Mouse (Mus musculus) liver, embryonic 16.5 days (tissue): ENCODE results near the gene Lair1. TPM values are rescaled to one million over a fixed set of nuclear protein-coding genes. Genes with fewer than 3 reads are reported as not detected.

Experiments
- ATAC-seq: fragments of 200-750 bp; cut with Nextera tagmentation; 2 replicates; pipeline ENCODE4 v1.8.0; 2017; ENCODE audit warnings: low read depth, mild to moderate bottlenecking, moderate number of reproducible peaks, moderate library complexity
- H3K27ac ChIP-seq: fragments of 300-500 bp; sonication (generic); 2 replicates; pipeline ENCODE4 v1.5.1; 2014; ENCODE audit warnings: mild to moderate bottlenecking, low read length
- H3K27me3 ChIP-seq: fragments of 300-500 bp; sonication (generic); 2 replicates; pipeline ENCODE4 v1.6.1; 2014; ENCODE audit warnings: low read depth, low read length, mixed read lengths; ENCODE audit not compliant: control insufficient read depth, insufficient read depth
- H3K36me3 ChIP-seq: fragments of 300-500 bp; sonication (generic); 2 replicates; pipeline ENCODE4 v1.6.1; 2014; ENCODE audit warnings: mild to moderate bottlenecking; ENCODE audit not compliant: control insufficient read depth, insufficient read depth
- H3K4me1 ChIP-seq: fragments of 300-500 bp; sonication (generic); 2 replicates; pipeline ENCODE4 v1.6.1; 2014; ENCODE audit warnings: low read depth, low read length, mixed read lengths; ENCODE audit not compliant: control insufficient read depth
- H3K4me2 ChIP-seq: fragments of 300-500 bp; sonication (generic); 2 replicates; pipeline ENCODE4 v1.6.1; 2014; ENCODE audit warnings: low read depth, low read length, mixed read lengths
- H3K4me3 ChIP-seq: fragments of 300-500 bp; sonication (generic); 2 replicates; pipeline ENCODE4 v1.5.1; 2014; ENCODE audit warnings: low read depth, mild to moderate bottlenecking, low read length
- H3K9ac ChIP-seq: fragments of 300-500 bp; sonication (generic); 2 replicates; pipeline ENCODE4 v1.6.1; 2014; ENCODE audit warnings: low read depth, low read length
- H3K9me3 ChIP-seq: fragments of 300-500 bp; sonication (generic); replicated peaks from 2 replicates; pipeline ENCODE4 v1.6.1; 2016; ENCODE audit warnings: low read length; ENCODE audit not compliant: control insufficient read depth
- WGBS: fragments of 180-500 bp; shearing (Covaris S2); extraction: QIAGEN DNeasy Blood & Tissue Kit; methylation state at CpG from one replicate; pipeline ENCODE4 v1.1.7; 2014; ENCODE audit not compliant: insufficient replicate concordance; 5-methylcytosine and 5-hydroxymethylcytosine counted together
- polyA plus RNA-seq: library from polyadenylated mRNA; unstranded; fragments of >200 nt; fragmentation: Nextera tagmentation; extraction: Ambion mirVana; gene quantifications from 2 replicates; pipeline ENCODE4 v1.2.1, GENCODE M21; 2015

The Lair1 gene
- polyA plus RNA-seq, 1 experiment from 2014 or later: 2.4 TPM

GRCm38 (mm10) chr7:4087238-4087895 lies 24.4 kb upstream of the Lair1 start:
- H3K27ac ChIP-seq: no peak overlapping the region
- 48% methylated on average over 4 of the region's 4 CpGs for WGBS
- H3K4me3 ChIP-seq: no peak overlapping the region
- H3K36me3 ChIP-seq: no peaks in the 10 kb centered on the region
- no peak for ATAC-seq
- H3K4me1 ChIP-seq: peaks cover 5% of the 10 kb centered on the region
- no peaks in the 10 kb centered on the region for H3K9me3 ChIP-seq
- H3K4me2 ChIP-seq: no peak overlapping the region
- no peaks in the 10 kb centered on the region for H3K27me3 ChIP-seq
- no peak overlapping the region for H3K9ac ChIP-seq

DNA sequence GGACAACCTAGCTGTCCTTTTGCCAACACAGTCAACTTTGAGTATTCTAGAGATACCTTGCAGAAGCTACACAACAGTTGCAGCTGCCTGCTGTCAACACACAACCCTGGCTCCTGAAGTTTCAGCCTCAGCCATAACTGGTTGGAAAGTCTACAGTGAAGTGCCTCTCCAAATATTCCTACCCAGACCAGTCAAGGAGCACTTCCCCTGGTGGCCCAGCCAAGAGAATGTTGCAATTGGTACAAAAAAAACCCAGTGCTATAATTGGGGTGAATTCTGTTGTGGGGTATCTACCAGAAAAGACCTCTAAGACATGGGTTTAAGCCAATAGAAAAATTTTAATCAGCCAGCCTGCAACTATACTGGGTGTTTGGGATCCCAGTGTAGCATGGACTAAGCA lies 22.6 kb upstream of the Lair1 start:
- Histone ChIP-seq H3K9me3 (no peaks in the 10 kb centered on the region), H3K4me1 (peaks cover 5% of the 10 kb centered on the region), H3K27me3 (no peaks in the 10 kb centered on the region), H3K4me2 (no peak overlapping the region), H3K27ac (no peak overlapping the region), H3K9ac (no peak overlapping the region), H3K36me3 (no peaks in the 10 kb centered on the region), H3K4me3 (no peak overlapping the region)
- no peak for ATAC-seq

DNA sequence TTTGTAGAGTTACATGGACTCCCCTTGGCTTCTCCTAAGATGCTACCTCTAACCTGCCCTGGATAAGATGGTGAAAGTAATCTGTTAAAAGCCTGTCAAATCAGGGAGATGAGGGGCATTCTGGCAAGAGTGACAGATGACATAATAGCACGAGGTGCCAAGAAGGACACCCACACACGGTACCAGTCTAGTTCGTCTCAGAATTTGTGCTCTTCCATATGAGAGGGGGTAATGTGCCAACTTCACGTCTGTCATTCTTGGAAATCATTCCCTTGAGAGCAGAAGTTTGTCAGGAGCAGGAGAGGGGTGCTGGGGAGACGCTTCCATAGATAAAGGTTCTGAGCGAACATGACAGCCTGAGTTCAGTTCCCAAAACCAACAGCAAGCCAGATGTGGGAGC lies 21.2 kb upstream of the Lair1 start:
- 54% methylated on average over 6 of the region's 6 CpGs for WGBS
- Histone ChIP-seq H3K27me3 (no peaks in the 10 kb centered on the region), H3K9ac (no peak overlapping the region), H3K27ac (no peak overlapping the region), H3K4me2 (no peak overlapping the region), H3K4me3 (no peak overlapping the region), H3K4me1 (peaks cover 5% of the 10 kb centered on the region), H3K36me3 (no peaks in the 10 kb centered on the region), H3K9me3 (no peaks in the 10 kb centered on the region)
- ATAC-seq: no peak

DNA sequence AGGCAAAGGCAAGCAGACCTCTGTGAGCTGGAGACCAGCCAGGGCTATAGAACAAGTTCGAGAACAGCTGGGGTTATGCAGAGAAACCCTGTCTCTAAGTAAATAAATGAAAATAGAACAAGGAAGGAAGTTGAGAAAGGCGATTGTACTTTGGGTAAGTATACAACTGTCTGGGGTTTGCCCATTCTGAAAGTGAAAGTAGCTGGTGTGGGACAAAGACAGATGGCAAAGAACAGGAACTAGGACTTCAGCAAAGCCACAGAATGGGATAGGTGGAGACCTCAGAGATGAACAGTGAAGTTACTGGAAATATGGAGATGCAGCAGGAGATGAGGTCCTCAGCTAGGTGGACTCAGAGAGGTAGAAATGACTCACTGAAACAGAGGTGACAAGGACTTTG lies 19.8 kb upstream of the Lair1 start:
- H3K4me1 ChIP-seq: peaks cover 5% of the 10 kb centered on the region
- WGBS: 3% methylated on average over 2 of the region's 2 CpGs
- H3K36me3 ChIP-seq: no peaks in the 10 kb centered on the region
- H3K27ac ChIP-seq: no peak overlapping the region
- 0 out of 2 replicates have a peak overlapping the region, but pooled peaks have one; percentile 27 for H3K4me2 ChIP-seq
- no peaks in the 10 kb centered on the region for H3K27me3 ChIP-seq
- peak; percentile 35; the same call in 1 of the 2 replicates for ATAC-seq
- H3K4me3 ChIP-seq: no peak overlapping the region
- H3K9ac ChIP-seq: no peak overlapping the region
- no peaks in the 10 kb centered on the region for H3K9me3 ChIP-seq

GRCm38 (mm10) chr7:4081706-4082105 lies 18.7 kb upstream of the Lair1 start:
- ATAC-seq: no peak
- Histone ChIP-seq H3K4me3 (no peak overlapping the region), H3K36me3 (no peaks in the 10 kb centered on the region), H3K27me3 (no peaks in the 10 kb centered on the region), H3K9ac (no peak overlapping the region), H3K9me3 (no peaks in the 10 kb centered on the region), H3K4me1 (peaks cover 3% of the 10 kb centered on the region; the same call in 1 of the 2 replicates), H3K4me2 (no peak overlapping the region), H3K27ac (no peak overlapping the region)

DNA sequence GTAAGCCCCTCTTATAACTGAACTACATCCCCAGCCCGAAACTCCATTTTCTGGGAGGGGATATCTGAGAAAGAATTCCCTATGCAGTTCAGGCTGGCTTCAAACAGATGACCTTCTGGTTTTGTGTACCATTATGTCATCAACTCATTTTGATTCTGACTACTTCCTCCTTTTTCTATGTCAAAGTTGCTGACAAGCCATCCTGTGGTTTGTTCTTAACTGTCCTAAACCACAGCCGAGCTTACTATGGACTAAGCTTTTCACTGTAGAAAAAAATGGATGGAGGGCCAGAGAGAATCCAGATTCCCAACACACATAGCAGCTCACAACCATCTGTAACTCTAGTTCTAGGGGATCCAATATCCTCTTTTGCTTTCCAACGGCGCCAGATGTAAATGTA lies 17.5 kb upstream of the Lair1 start:
- H3K4me2 ChIP-seq: no peak overlapping the region
- no peak overlapping the region for H3K4me3 ChIP-seq
- H3K9me3 ChIP-seq: no peaks in the 10 kb centered on the region
- H3K36me3 ChIP-seq: no peaks in the 10 kb centered on the region
- no peak for ATAC-seq
- peaks cover 3% of the 10 kb centered on the region; the same call in 1 of the 2 replicates for H3K4me1 ChIP-seq
- no peaks in the 10 kb centered on the region for H3K27me3 ChIP-seq
- WGBS: 43% methylated on average over 4 of the region's 4 CpGs
- H3K27ac ChIP-seq: no peak overlapping the region
- H3K9ac ChIP-seq: no peak overlapping the region

GRCm38 (mm10) chr7:4079511-4079910 lies 16.5 kb upstream of the Lair1 start:
- ATAC-seq: no peak
- Histone ChIP-seq H3K27me3 (no peaks in the 10 kb centered on the region), H3K36me3 (no peaks in the 10 kb centered on the region), H3K4me3 (no peak overlapping the region), H3K27ac (no peak overlapping the region), H3K9me3 (no peaks in the 10 kb centered on the region), H3K9ac (no peak overlapping the region), H3K4me2 (no peak overlapping the region), H3K4me1 (peaks cover 3% of the 10 kb centered on the region; the same call in 1 of the 2 replicates)
- 59% methylated on average over 7 of the region's 7 CpGs for WGBS

DNA sequence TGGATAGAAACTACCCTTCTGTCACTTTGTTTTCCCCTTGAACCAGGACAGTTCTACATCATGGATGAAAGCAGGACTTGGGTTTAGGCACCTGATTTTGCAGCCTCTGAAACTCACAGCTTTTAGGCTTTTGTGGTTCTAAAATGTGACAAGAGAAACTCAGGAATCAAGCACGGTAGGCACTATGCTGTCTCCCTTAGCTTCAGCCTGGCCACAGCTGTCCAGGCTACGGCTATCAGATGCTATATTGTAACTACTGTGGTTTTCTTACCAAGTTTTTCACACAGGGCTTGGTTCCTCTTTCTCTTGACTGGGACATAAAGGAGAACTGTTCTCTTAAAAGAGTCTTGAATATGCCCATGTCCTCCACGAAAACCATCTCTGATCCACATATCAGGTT lies 10.1 kb upstream of the Lair1 start:
- H3K4me1 ChIP-seq: no peaks in the 10 kb centered on the region; the same call in 1 of the 2 replicates
- no peak for ATAC-seq
- no peak overlapping the region for H3K4me2 ChIP-seq
- H3K27me3 ChIP-seq: no peaks in the 10 kb centered on the region
- no peak overlapping the region for H3K9ac ChIP-seq
- H3K27ac ChIP-seq: no peak overlapping the region
- H3K4me3 ChIP-seq: no peak overlapping the region
- H3K36me3 ChIP-seq: no peaks in the 10 kb centered on the region
- H3K9me3 ChIP-seq: no peaks in the 10 kb centered on the region
- WGBS: 15% methylated on average over 3 of the region's 3 CpGs

DNA sequence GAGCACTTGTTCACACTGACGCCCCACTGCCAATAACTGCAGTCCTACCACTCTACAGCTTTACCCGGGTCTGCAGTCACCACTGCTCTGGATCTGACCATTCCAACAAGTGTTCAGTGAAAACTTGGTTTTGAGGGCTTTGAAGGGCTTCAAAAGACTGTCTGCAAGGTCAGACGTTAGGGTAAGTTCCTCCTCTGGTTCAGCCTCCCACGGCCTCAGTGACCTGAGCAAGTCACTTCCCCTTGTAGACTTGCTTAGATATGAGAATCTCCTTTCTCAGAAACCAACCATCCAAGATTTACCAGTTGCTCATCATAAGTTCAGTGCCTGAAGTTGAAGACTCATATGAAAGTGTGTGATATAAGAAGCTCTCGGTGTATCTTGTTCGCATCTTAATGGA lies 8.1 kb upstream of the Lair1 start:
- Histone ChIP-seq H3K9ac (no peak overlapping the region), H3K36me3 (no peaks in the 10 kb centered on the region), H3K27me3 (no peaks in the 10 kb centered on the region), H3K4me2 (no peak overlapping the region), H3K9me3 (no peaks in the 10 kb centered on the region), H3K4me1 (no peaks in the 10 kb centered on the region; the same call in 1 of the 2 replicates), H3K27ac (no peak overlapping the region), H3K4me3 (no peak overlapping the region)
- ATAC-seq: no peak
- 50% methylated on average over 6 of the region's 6 CpGs for WGBS
